Mouse (Mus musculus) cortical plate, adult 2 months (tissue): ENCODE results near the gene Ranbp3.

Experiments used
- CTCF ChIP-seq: fragments of 200-500 bp; IDR thresholded peaks from 2 replicates; pipeline ENCODE4 v1.5.1; 2011; ENCODE audit warnings: mild to moderate bottlenecking, control low read depth, low read length; ENCODE audit not compliant: insufficient read depth; ENCODE audit errors: extremely low read depth
- POLR2A ChIP-seq: fragments of 200-500 bp; IDR thresholded peaks from 2 replicates; pipeline ENCODE4 v1.6.1; 2011; ENCODE audit warnings: mild to moderate bottlenecking, low read length, control low read depth; ENCODE audit not compliant: insufficient read depth; ENCODE audit errors: extremely low read depth

GRCm38 (mm10) chr17:56738221-56738620 is 65.1 kb downstream of the Ranbp3 start:
- TF ChIP-seq CTCF (no peak), POLR2A (no peak)
